Mouse (Mus musculus): ENCODE measurements at regions not wholly inside any gene's neighbourhood (a gene's known extent, or its start where the extent isn't known, plus 50 kb on each side); places are given as distances from the start of the nearest gene placed in this dataset.

- DNase-seq, result no peak
Observed at GRCm38 (mm10) chr10:99676557-99677098, 82.8 kb downstream of the Csl start.

- no peak for DNase-seq
Observed at GRCm38 (mm10) chr10:99678096-99678495, 81.4 kb downstream of the Csl start.

GRCm38 (mm10) chr10:99679813-99680212 lies 79.6 kb downstream of the Csl start:
- DNase-seq, result no peak

GRCm38 (mm10) chr10:99681932-99682331 lies 77.5 kb downstream of the Csl start:
- DNase-seq, result no peak

- DNase-seq, result no peak
Observed at GRCm38 (mm10) chr10:99682350-99682749, 77.1 kb downstream of the Csl start.

GRCm38 (mm10) chr10:99683310-99683709 lies 76.1 kb downstream of the Csl start:
- no peak for DNase-seq

GRCm38 (mm10) chr10:99685911-99686310 lies 73.5 kb downstream of the Csl start:
- DNase-seq, result no peak

- no peak for DNase-seq
Observed at GRCm38 (mm10) chr10:99687011-99687410, 72.4 kb downstream of the Csl start.

GRCm38 (mm10) chr10:99697696-99698095 lies 61.8 kb downstream of the Csl start:
- DNase-seq, result no peak

- DNase-seq, result no peak
Observed at GRCm38 (mm10) chr10:99699498-99699897, 60.0 kb downstream of the Csl start.

GRCm38 (mm10) chr10:99700052-99700777 lies 59.2 kb downstream of the Csl start:
- DNase-seq, result no peak
